Mouse (Mus musculus) frontal cortex, postnatal 10 days (tissue): ENCODE measurements around the gene Ly6f.

ENCODE experiments used
- DNase-seq, 2 experiments: peaks; one replicate each; pipeline ENCODE4 v3.0.0; 2022; ENCODE audit warnings: low spot score in 2 of 2, mixed read lengths in 1 of 2

Gene Ly6f

DNA sequence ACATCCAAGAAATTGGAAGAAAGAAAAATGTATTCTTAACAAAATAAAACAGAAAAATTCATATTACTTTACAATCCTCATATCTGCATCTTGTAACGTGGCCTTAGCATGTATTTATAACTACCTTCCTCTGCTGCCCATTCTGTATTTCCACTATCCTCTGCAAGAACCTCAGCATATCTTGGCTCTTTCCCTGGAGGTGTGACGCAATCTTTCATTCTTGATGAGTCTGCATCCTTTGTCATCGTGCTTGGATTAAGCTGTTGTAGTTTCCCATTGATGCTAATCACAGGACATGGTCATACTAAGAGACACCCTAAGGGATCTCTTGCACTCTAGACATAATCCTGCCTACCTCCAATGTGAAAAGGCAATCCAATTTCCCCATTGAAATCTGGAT lies 50.4 kb downstream of the Ly6f start:
- DNase-seq = no peak

DNA sequence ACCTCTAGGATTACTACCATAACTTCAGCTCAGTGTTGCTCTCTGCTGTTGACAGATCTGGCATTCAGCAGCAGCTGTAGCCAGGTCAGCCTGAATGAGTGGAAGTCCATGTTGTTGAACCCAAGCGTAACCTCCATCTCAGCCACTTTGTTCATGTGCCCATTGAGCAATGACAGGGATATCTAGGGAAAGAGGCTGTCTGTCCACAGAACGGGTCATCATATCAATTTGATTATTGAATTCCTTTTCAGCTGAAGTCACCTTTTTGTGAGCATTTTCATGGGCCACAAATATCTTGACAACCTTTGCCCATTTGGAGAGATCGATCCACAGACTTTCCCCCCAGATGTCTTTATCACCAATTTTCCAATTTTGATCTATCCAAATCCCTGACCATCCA lies 51.9 kb downstream of the Ly6f start:
- DNase-seq = no peak
